Mouse (Mus musculus) megakaryocyte, embryonic 14.5 days (primary cell): ENCODE results near the gene Ror1.

Source experiments
- FLI1 ChIP-seq: IDR thresholded peaks from 2 replicates; pipeline ENCODE4 v1.6.1; 2012; ENCODE audit warnings: low read length, inconsistent platforms, mixed read lengths
- GATA1 ChIP-seq: IDR thresholded peaks from 3 replicates; pipeline ENCODE4 v1.6.1; 2012; ENCODE audit warnings: mixed read lengths, low read length, inconsistent platforms, borderline replicate concordance

DNA sequence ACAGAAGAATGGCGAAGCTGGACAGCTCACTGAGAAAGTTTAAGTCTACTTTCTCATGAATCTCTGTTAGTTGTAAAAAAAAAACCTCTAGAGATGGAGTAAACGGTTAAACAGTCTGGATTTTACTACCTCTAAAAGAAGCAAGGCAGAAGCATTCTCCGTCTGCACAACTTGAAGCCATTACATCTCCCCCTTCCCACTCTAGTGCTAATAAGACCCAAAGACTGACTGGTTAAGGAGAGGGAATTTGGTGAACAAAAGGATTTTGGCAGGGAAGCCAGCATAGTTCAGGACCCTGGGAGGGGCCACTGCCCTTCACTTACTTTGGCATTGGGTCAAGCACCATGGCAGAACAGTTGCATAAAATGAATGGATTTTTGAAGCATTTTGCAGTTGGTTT, 35.8 kb upstream of the Ror1 start:
- TF ChIP-seq GATA1 (no peak), FLI1 (no peak)
